Mouse (Mus musculus) lung, postnatal 4 days (tissue): ENCODE results near the gene Tmem8.
A peak's percentile ranks its signal among the peaks of the same experiment; 100 is the strongest.

Experiments
- DNase-seq, 2 experiments: peaks; one replicate each; pipeline ENCODE4 v3.0.0; 2021

The Tmem8 gene

GRCm38 (mm10) chr17:26149056-26149455, 36.0 kb downstream of the Tmem8 start:
- no peak for DNase-seq

DNA sequence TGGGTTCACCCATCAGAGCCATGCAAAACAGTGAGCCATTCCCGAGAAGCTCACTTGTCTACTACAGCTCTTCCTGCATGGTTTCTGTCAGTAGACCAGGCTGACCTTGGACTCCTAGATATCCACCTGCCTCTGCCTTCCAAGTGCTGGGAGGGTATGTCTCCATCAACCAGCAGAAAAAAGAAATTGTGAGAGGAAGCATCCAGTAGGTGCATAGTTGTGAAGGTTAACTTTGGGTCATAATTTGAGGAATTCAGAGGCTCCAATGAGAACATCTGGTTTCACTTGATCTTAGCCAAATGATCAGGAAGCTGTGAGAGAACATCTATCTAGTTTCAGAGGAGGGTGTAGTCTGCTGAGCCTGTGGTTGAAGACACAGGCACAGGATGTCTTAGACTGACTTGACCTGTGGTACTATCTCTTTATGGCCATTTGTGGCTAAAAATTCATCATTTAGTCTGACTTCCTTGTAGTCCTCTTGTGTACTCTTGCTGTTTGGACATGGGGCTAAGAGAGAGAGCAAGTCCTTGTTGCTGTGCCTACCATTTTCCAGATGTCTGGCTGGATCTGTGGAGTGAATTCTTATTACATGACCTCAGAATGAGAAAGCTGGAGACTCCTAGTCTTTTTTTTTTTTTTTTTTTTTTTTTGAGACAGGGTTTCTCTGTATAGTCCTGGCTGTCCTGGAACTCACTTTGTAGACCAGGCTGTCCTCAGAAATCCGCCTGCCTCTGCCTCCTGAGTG, 39.0 kb downstream of the Tmem8 start:
- no peak for DNase-seq

GRCm38 (mm10) chr17:26162736-26163135, 49.6 kb downstream of the Tmem8 start:
- DNase-seq, result no peak

- peak in 1 of 2 experiments; percentile 8 for DNase-seq
These were observed 54.9 kb downstream of the Tmem8 start for GRCm38 (mm10) chr17:26168039-26168438.
